Mouse (Mus musculus) liver, postnatal 0 days (tissue): ENCODE results near the gene Mau2. TPM values are rescaled to one million over a fixed set of nuclear protein-coding genes. Genes with fewer than 3 reads are reported as not detected.
"Not testable (repeated sequence)": the region's sequence is repeated elsewhere in the genome, so short reads cannot be mapped to it uniquely, and the experiment has no call there.

Source experiments
- ATAC-seq: fragments of 200-750 bp; cut with Nextera tagmentation; 2 replicates; pipeline ENCODE4 v1.8.0; 2017; ENCODE audit warnings: mild to moderate bottlenecking, moderate library complexity
- DNase-seq: peaks from one replicate; pipeline ENCODE4 v3.0.0-alpha.2; 2016
- H3K27ac ChIP-seq: fragments of 300-500 bp; sonication (generic); 2 replicates; pipeline ENCODE4 v1.5.1; 2014; ENCODE audit warnings: antibody characterized with exemption, moderate library complexity, mild to moderate bottlenecking, low read depth
- H3K27me3 ChIP-seq: fragments of 300-500 bp; sonication (generic); 2 replicates; pipeline ENCODE4 v1.6.1; 2014; ENCODE audit warnings: low read length, control low read depth, mixed read lengths; ENCODE audit not compliant: insufficient read depth
- H3K36me3 ChIP-seq: fragments of 300-500 bp; sonication (generic); replicated peaks from 2 replicates; pipeline ENCODE4 v1.6.1; 2014; ENCODE audit warnings: mild to moderate bottlenecking, control low read depth, low read length, moderate library complexity, mixed read lengths; ENCODE audit not compliant: insufficient read depth
- H3K4me1 ChIP-seq: fragments of 300-500 bp; sonication (generic); 2 replicates; pipeline ENCODE4 v1.6.1; 2014; ENCODE audit warnings: antibody characterized with exemption, mild to moderate bottlenecking, control low read depth; ENCODE audit not compliant: insufficient read depth
- H3K4me2 ChIP-seq: fragments of 300-500 bp; sonication (generic); 2 replicates; pipeline ENCODE4 v1.6.1; 2014; ENCODE audit warnings: low read depth, mild to moderate bottlenecking, low read length, moderate library complexity, mixed read lengths
- H3K4me3 ChIP-seq: fragments of 300-500 bp; sonication (generic); 2 replicates; pipeline ENCODE4 v1.5.1; 2014; ENCODE audit warnings: low read depth, low read length
- H3K9ac ChIP-seq: fragments of 300-500 bp; sonication (generic); replicated peaks from 2 replicates; pipeline ENCODE4 v1.6.1; 2014; ENCODE audit warnings: mild to moderate bottlenecking, moderate library complexity
- H3K9me3 ChIP-seq: fragments of 300-500 bp; sonication (generic); 2 replicates; pipeline ENCODE4 v1.6.1; 2016; ENCODE audit warnings: mild to moderate bottlenecking, control low read depth, low read length, mixed read lengths
- CTCF ChIP-seq: sonication (generic); IDR thresholded peaks from 2 replicates; pipeline ENCODE4 v1.5.1; 2016; ENCODE audit warnings: antibody characterized with exemption, low read depth
- EP300 ChIP-seq: IDR thresholded peaks from 2 replicates; pipeline ENCODE4 v1.6.1; 2016; ENCODE audit warnings: antibody characterized with exemption, low read depth, mild to moderate bottlenecking
- WGBS: fragments of 180-500 bp; shearing (Covaris S2); extraction: QIAGEN DNeasy Blood & Tissue Kit; methylation state at CpG from one replicate; pipeline ENCODE4 v1.1.7; 2014; ENCODE audit not compliant: insufficient replicate concordance; 5-methylcytosine and 5-hydroxymethylcytosine counted together
- polyA plus RNA-seq: library from polyadenylated mRNA; unstranded; fragments of >200 nt; fragmentation: Nextera tagmentation; extraction: Ambion mirVana; gene quantifications from 2 replicates; pipeline ENCODE4 v1.2.1, GENCODE M21; 2015

Gene Mau2
- polyA plus RNA-seq, 1 experiment from 2014 or later, result 12.2 TPM

GRCm38 (mm10) chr8:70005178-70005577 is 37.4 kb downstream of the Mau2 start:
- Histone ChIP-seq H3K27me3 (no peaks in the 10 kb centered on the region), H3K9ac (no peak overlapping the region), H3K27ac (no peak overlapping the region), H3K4me2 (no peak overlapping the region), H3K36me3 (no peaks in the 10 kb centered on the region), H3K9me3 (no peaks in the 10 kb centered on the region), H3K4me3 (no peak overlapping the region), H3K4me1 (peaks cover 20% of the 10 kb centered on the region)
- DNase-seq, result no peak
- 48% methylated on average over 2 of the region's 2 CpGs for WGBS
- no peak for ATAC-seq
- TF ChIP-seq CTCF (no peak), EP300 (no peak)

- ATAC-seq, result no peak
- H3K9ac ChIP-seq, result no peak overlapping the region
- no peak overlapping the region for H3K4me3 ChIP-seq
- DNase-seq, result no peak
- no peaks in the 10 kb centered on the region for H3K9me3 ChIP-seq
- no peak overlapping the region for H3K4me2 ChIP-seq
- H3K27ac ChIP-seq, result no peak overlapping the region
- peaks cover 20% of the 10 kb centered on the region for H3K4me1 ChIP-seq
- no peaks in the 10 kb centered on the region for H3K27me3 ChIP-seq
- H3K36me3 ChIP-seq, result no peaks in the 10 kb centered on the region
- TF ChIP-seq EP300 (no peak), CTCF (no peak)
Measured at GRCm38 (mm10) chr8:70004345-70004744, 38.2 kb downstream of the Mau2 start.

- Histone ChIP-seq H3K36me3 (no peaks in the 10 kb centered on the region), H3K4me1 (peaks cover 24% of the 10 kb centered on the region), H3K4me3 (no peak overlapping the region), H3K9me3 (no peaks in the 10 kb centered on the region), H3K4me2 (peak overlapping the region; percentile 5; the same call in 1 of the 2 replicates), H3K27ac (peak overlapping the region; percentile 53), H3K27me3 (no peaks in the 10 kb centered on the region), H3K9ac (no peak overlapping the region)
- no peak for DNase-seq
- TF ChIP-seq EP300 (no peak), CTCF (peak; percentile 41)
- 46% methylated on average over 4 of the region's 4 CpGs for WGBS
- ATAC-seq, result no peak
Measured at GRCm38 (mm10) chr8:70003204-70003657, 39.3 kb downstream of the Mau2 start.

GRCm38 (mm10) chr8:70001892-70002191 is 40.7 kb downstream of the Mau2 start:
- ATAC-seq, H3K27me3 ChIP-seq, DNase-seq, H3K9me3 ChIP-seq, H3K36me3 ChIP-seq: not testable (repeated sequence)
- 28% methylated on average over 7 of the region's 7 CpGs for WGBS
- Histone ChIP-seq H3K27ac (peak overlapping the region; percentile 90), H3K9ac (peak overlapping the region; percentile 54), H3K4me3 (peak overlapping the region; percentile 39), H3K4me2 (peak overlapping the region; percentile 81), H3K4me1 (peaks cover 28% of the 10 kb centered on the region)

GRCm38 (mm10) chr8:70001176-70001891 is 41.2 kb downstream of the Mau2 start:
- Histone ChIP-seq H3K4me3 (peak overlapping the region; percentile 39), H3K9me3 (no peaks in the 10 kb centered on the region), H3K9ac (peak overlapping the region; percentile 54), H3K27ac (peak overlapping the region; percentile 90), H3K27me3 (no peaks in the 10 kb centered on the region), H3K4me2 (peak overlapping the region; percentile 81), H3K4me1 (peaks cover 30% of the 10 kb centered on the region), H3K36me3 (no peaks in the 10 kb centered on the region)
- ATAC-seq, result peak; percentile 75
- 3% methylated on average over 16 of the region's 16 CpGs for WGBS
- peak; percentile 76 for DNase-seq
- TF ChIP-seq CTCF (peak; percentile 81), EP300 (0 out of 2 replicates have a peak, but pooled peaks have one; percentile 21)

- WGBS, result 81% methylated on average over 2 of the region's 2 CpGs
- no peak overlapping the region for H3K4me2 ChIP-seq
- H3K27me3 ChIP-seq, result no peaks in the 10 kb centered on the region
- H3K4me3 ChIP-seq, result no peak overlapping the region
- DNase-seq (no peak), ATAC-seq (no peak)
- TF ChIP-seq EP300 (no peak), CTCF (no peak)
- H3K4me1 ChIP-seq, result peaks cover 31% of the 10 kb centered on the region
- H3K9ac ChIP-seq, result no peak overlapping the region
- H3K36me3 ChIP-seq, result no peaks in the 10 kb centered on the region
- no peak overlapping the region for H3K27ac ChIP-seq
- no peaks in the 10 kb centered on the region for H3K9me3 ChIP-seq
Measured at GRCm38 (mm10) chr8:70000226-70000625, 42.3 kb downstream of the Mau2 start.
